Mouse (Mus musculus): ENCODE data around the gene Nkx1-2.

DNA sequence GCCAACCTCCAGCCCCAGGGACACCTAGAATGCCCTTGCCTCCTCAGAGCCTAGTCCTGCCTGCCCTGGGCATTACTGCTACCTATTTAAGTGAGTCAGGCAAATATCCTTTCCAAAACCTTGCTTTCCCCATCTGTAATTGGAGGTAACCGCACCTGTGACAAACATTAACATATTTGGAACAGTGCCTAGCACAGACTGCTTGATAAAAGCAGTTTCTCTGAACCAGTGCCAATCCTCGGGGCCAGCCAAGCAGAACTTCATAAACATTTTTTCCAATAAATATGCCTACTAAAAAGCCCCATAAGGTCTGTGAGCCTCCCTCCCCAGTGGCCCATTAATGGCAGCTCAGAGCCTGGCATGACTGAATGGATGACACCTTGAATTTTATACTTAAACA lies 45.3 kb downstream of the Nkx1-2 start:
- TF ChIP-seq EP300 (IDR thresholded peaks at IDR 0.05; ENCODE audit: low read depth), result no peak
- TF ChIP-seq CTCF (IDR thresholded peaks at IDR 0.05; ENCODE audit: low read depth), result no peak

Data from liver, embryonic 14.5 days (tissue).